In the genomic region with DNA sequence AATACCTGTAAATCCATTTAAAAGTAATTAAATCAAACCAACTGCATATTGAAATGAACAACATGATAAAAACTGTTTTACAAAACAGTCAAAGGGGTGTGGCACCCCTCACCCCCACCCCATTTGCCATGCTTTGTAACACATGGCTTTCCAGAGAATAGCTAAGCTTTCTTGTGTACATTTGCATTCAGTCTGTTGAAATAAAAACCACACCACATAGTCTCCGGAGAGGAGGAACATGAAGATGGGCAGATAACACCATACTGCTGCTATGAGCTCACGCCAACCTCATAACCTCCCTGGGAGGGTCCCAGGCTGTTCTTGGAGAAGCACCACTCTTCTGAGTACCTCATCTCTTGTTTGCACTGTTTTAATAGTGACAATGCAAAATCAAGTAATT, we compare ENCODE assay signal across 22 mouse cellular contexts.
"Had no signal": no experiment of that assay in that cellular context is flagged by ENCODE, and none has a peak within 500 bp of the region (broad histone marks: within the 10 kb centered on the region; RNA-seq: fewer than 3 reads in every experiment).

No protein-coding gene starts in this region.

- DNase-seq: liver, postnatal 0 days; lung, adult 2 months; lung, postnatal 14 days; lung, postnatal 36 days; midbrain, embryonic 14.5 days; retina, postnatal 1 day; right cerebral cortex, adult 18-20 months; right cerebral cortex, postnatal 25 days; thymus, adult 2 months; thymus, postnatal 14 days; thymus, postnatal 36 days had no signal

- H3K27ac ChIP-seq: lung, embryonic 15.5 days; macrophage; midbrain, embryonic 10.5 days; midbrain, embryonic 12.5 days; neural tube, embryonic 13.5 days; neural tube, embryonic 15.5 days; stomach, embryonic 15.5 days; stomach, postnatal 0 days had no signal

- H3K4me1 ChIP-seq: lung, embryonic 15.5 days; neural tube, embryonic 15.5 days; stomach, embryonic 15.5 days had no signal

- H3K4me3 ChIP-seq: lung, embryonic 15.5 days; midbrain, embryonic 10.5 days; midbrain, embryonic 12.5 days; myocyte; neural tube, embryonic 13.5 days; neural tube, embryonic 15.5 days; stomach, embryonic 15.5 days had no signal

- H3K27me3 ChIP-seq: lung, embryonic 15.5 days; midbrain, embryonic 12.5 days; neural tube, embryonic 13.5 days; neural tube, embryonic 15.5 days; stomach, embryonic 15.5 days had no signal

- ATAC-seq: liver, postnatal 0 days; lung, postnatal 0 days; midbrain, embryonic 16.5 days had no signal
